Mouse (Mus musculus) mouse trophoblast stem cell (cell line): ENCODE measurements around the gene Cfc1.
"Not testable (repeated sequence)": the region's sequence is repeated elsewhere in the genome, so short reads cannot be mapped to it uniquely, and the experiment has no call there.

ENCODE experiments used
- in situ Hi-C, 2 experiments: fragments of 300-500 bp; cut with MseI, MboI; formaldehyde crosslinking; loops; 2 replicates in 1 of 2; 3 replicates in 1 of 2; pipeline ENCODE4 v1.15.1; 2025

Gene Cfc1

DNA sequence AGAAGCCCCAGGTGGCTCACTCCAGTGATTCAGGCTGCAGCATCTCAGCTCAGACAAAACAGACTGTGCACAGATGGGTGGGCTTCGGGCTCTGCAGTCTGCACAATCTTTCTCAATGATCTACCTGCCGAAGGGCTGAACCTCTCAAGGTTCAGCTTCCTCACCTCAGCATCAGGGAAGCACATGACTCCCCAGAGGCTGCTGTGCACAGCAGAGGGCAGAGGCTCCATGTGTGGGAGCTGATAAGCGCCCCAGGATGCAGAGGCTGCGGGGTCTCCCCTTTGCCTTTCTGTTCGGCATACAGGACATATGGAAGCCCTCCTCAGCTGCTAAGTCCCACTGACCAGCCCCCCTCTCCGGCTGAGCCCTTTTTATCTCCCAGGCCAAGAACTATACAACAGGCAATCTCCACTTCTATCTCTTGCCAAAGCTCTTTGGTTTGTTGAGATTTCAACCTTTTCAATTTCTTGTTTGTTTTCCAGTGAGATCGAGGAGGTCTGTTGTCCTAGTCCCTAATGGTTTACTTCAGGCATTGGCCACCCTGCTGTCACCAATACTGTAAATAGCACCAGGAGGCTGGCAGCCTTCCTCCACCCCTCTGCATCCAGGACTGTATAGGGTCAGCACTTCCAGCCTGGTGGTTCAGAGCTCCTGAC is at the start of gene Cfc1:
TSS of gene Cfc1 (plus strand) at position 606 of the 656 bp plus-strand sequence.
- in situ Hi-C loops: not testable (repeated sequence)

DNA sequence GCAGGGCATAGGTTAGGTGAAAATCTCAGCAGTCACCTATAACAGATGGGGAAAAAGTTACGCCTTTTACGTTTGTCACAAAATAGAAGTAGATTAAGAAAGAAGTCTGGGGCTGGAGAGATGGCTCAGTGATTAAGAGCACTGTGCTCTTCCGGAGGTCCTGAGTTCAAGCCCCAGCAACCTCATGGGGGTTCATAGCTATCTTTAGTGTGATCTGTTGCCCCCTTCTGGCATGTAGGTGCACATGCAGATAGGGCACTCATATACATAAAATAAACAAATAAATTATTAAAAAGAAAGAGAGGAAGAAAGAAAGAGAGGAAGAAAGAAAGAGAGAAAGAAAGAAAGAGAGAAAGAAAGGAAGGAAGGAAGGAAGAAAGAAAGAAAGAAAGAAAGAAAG is 48.1 kb upstream of the Cfc1 start:
- in situ Hi-C loops: no loop called here

DNA sequence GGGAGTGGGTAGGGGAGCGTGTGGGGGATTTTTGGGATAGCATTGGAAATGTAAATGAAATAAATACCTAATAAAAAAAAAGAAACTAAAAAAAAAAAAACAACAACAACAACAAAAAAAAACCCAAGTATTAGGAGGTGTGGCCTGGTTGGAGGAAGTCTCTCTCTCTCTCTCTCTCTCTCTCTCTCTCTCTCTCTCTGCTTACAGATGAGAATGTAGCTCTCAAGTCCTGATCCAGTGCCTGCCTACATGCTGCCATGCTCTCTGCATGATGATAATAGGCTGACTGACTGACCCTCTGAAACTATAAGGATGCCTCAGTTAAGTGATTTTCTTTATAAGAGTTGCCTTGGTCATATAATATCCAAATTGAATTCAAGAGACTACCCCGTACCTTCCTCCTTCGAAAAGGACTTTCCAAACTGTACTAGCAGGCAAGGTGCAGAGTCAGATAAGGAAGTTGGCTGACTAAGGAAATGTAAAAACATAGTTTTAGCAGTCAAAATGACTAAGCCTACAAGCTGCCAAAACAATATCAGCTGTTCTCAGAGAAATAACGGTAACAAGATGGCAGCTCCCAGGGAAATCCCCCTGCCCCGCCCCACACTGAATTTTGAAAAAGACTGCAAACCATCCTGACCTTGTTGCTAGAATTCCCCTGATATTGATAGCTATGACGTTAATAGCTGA is 45.5 kb upstream of the Cfc1 start:
- in situ Hi-C loops: no loop called here

DNA sequence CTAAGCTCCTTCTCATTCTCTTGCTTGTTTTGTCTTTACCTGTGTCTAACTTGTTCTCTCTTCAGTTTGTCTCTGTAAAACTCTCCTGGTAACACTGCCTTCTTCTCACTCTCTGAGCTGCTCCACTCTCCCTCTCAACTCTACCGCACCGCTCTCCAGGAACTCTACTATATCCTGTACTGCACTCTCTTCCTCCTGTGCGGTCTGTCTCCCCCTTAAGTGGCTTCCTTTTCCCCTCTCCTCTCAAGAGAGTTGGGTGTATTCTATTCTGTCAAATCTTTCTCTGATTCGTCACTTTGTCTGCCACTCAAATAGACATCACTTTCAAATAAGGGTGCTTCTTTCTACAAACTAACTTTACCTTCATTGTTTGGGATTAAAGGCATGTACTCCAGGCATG is 44.0 kb upstream of the Cfc1 start:
- in situ Hi-C loops: no loop called here

DNA sequence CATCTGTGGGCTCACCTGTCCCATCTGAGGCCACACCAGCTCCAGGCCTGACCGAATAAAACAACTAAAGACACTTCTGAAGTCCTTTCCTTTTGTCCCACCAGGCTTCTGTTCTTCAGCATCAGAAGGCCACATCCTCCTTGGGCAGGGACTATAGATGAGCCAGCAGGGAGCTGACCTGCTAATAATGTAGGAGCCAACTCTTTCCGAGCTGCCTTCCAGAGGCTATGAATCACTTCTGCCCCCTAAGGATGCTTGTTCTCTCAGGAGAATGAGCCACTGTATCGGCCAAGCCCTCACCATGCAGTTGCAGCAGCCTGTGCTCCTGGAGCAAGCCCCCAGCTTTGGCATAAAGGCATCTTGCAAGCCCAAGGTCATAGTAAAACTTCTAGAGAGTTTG is 32.5 kb upstream of the Cfc1 start:
- in situ Hi-C loops: no loop called here

DNA sequence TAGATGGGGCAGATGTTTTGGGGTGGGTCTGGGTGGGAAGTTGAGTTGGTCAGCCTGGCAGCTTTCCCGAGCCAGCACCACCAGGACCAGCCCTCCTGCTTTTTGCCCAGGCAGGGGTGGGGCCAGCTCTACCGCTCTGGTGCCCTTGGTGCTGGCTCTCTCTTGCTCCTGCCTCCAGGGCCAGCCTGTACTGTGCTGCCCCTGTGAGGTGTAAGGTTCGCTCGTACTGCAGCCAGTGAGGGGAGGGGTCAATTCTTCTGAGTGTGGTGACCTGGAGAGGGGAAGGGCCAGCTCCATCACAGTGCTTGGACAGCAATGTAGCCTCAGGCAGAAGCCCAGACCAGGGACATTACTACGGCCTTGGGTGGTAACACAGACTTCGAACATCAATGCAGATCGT is 30.1 kb upstream of the Cfc1 start:
- in situ Hi-C loops: no loop called here

DNA sequence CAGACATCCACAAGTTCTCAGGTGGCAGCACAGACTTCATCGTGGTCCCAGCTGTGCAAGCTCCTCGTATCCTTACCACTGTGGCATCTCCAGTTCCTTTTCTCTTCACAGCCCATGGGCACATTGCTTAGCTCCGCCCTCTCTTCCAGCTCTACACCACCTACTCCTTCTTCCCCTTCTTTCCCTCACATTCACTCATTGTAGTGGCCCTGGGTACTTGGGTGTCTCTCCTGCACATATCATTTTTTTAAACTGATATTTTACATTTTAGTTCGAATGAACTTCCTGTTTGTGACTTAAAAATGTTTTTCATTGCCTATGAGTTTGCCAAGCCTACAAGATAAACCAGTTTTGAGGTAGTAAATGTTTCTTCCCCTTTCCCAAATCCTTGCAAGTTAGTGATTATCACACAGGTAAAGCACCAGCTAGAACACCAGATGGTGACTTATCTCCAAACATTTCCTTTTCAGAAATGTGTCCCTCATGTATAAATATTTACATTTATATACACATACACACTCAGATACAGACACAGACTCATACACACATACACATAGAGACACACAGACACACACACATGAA is 29.4 kb upstream of the Cfc1 start:
- in situ Hi-C loops: no loop called here

DNA sequence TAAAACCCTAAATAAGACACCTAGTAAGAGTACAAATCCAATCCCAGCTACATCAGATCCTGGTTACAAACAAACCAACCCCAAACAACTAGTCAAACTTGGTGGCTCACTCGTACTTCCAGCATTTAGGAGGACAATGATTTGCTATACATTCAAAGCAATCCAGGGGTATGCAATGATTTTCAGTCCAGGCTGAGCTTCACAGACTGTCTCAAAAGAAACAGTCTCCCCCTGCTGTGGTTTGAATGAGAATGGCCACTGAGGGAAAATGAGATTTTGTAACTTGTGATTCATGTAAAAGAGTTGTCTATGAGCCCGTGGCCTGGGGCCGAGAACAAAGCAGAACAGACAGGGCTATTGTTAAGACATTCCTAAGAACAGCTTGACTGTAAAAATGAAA is 27.5 kb upstream of the Cfc1 start:
- in situ Hi-C loops: no loop called here

DNA sequence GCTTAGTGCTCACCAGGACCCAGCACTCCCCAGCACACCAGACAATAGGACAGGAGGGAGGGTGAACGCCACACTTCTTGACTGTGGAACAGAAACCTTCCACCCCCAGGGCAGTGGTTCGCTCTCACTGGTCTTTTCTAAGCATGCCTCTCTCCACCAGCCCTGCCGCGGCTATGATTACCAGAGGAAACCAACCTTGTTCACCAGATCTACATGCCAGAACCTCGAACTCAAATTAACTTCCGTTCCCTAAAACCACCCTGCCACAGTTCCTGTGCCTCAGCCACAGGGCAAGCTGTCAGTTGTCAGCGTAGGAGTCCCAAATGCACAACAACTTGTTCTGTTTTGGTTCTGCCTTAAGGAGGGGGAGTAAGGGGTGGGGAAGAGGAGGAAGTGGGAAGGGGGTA is 24.9 kb upstream of the Cfc1 start:
- in situ Hi-C loops: no loop called here

DNA sequence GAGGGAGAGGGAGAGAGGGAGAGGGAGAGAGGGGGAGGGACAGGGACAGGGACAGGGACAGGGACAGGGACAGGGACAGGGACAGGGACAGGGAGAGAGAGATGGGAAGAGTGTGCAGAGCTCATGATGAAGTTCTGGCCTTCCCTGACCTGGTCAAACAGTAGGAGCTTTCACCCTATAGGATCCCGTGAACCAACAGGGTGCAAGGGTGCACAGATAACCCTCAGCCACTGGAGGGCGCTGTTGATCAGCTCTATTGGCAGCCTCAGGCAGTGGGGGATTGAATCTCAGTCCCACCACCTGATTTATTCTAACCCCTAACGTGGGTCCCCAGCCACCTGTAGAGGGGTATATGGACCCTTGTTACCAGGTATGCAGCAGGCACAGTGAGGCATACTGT is 24.4 kb upstream of the Cfc1 start:
- in situ Hi-C loops: no loop called here

DNA sequence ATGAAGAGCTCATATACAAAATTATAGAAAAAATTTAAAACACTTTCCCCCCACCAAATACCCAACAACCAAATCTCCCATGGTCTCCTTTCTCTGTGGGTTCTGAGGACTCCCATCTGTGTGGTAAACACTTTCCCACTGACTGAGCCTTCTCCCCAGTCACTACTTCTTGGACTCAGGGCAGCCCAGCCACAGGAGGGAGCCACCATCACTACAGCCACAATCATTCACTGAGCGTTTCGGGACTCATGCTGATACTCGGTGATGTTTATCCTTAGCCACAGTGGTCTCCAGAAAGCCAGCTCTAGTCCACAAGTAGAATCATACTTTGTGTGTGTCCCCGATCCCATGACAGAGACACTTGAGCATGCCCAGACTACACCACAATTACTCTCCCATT is 22.4 kb upstream of the Cfc1 start:
- in situ Hi-C loops: no loop called here

DNA sequence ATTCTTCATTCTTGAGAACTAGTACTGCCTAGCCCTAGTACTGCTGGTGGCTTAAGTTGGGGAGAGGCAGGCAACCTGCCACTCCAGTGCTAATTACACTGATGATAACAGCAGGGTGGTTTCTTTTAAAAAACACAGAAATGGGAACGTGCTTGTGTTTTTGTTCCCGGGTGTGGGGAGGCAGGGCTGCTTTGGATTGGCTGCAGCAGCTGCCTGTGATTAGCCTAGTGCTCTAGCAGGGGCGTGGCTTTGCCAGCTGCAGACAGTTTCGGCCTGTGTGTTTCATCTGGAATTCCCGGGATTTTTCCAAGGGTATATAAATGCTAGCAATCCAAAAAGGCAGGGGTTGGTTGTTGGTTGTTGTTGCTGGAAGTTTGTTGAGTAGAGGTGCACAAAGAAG is 18.9 kb upstream of the Cfc1 start:
- in situ Hi-C loops: no loop called here

DNA sequence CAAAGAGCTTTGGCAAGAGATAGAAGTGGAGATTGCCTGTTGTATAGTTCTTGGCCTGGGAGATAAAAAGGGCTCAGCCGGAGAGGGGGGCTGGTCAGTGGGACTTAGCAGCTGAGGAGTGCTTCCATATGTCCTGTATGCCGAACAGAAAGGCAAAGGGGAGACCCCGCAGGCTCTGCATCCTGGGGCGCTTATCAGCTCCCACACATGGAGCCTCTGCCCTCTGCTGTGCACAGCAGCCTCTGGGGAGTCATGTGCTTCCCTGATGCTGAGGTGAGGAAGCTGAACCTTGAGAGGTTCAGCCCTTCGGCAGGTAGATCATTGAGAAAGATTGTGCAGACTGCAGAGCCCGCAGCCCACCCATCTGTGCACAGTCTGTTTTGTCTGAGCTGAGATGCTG is 18.2 kb upstream of the Cfc1 start:
- in situ Hi-C loops: not testable (repeated sequence)

DNA sequence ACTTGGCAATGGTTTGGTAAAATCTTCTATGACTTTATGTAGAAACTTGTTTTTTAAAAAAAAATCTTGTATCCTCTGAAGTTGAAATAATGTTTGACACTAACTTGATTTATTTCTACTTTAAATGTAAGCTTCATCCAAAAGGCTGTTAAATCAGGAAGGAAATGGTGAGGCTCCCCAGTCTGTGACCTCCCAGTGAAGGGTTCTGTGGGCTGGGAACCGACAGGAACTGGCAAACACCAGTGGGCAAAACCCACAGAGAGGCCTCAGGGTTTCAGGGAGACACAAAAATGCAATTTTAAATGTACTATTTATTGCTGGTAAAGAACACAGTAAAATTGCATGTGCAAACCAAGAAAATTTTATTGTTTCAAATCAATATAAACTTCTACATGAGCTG is 17.7 kb upstream of the Cfc1 start:
- in situ Hi-C loops: not testable (repeated sequence)

DNA sequence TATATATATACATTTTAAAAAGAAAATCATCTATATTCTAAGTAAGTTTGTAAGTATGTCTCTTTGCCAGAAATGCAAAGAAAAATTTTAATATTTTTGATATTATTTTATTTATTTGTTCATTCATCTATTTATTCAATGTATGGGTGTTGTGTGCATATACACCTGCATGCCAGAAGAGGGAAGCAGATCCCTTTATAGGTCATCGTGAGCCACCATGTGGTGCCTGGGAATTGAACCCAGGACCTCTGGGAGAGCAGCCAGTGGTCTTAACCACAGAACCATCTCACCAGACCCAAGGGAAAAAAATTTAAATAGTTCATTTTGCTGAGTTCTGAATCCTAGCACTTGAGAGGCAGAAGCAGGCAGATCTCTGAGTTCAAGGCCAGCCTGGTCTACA is 17.2 kb upstream of the Cfc1 start:
- in situ Hi-C loops: no loop called here

DNA sequence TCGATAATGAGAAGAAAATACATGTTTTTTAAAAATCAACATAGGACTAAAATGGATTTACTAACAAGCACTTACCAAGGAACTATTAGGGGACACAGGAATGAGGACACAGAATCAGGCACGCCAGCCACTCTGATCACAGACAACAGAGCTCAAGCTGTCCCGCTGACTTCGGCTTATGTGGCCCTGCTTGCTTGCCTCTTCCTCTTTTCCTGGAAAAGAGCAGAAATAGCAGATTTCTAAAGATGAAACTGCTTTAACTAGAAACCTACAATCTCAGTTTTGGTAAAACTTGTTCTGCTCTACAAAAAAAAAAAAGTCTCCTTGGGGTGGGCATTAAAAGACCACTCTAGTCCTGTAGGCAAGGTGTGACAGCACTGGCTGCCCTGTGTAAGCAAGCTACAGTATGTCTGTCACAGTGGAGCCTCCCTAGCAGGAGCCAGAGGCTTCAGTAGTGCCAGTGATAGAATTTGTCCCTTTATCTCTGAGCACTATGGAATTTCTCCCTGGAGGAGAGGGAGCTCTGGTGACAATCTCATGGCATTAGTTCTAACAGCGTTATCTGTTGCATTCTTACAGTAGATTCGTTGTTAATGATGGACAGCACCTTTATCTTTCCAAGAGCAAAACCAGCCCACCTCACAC is 13.1 kb upstream of the Cfc1 start:
- in situ Hi-C loops: no loop called here

DNA sequence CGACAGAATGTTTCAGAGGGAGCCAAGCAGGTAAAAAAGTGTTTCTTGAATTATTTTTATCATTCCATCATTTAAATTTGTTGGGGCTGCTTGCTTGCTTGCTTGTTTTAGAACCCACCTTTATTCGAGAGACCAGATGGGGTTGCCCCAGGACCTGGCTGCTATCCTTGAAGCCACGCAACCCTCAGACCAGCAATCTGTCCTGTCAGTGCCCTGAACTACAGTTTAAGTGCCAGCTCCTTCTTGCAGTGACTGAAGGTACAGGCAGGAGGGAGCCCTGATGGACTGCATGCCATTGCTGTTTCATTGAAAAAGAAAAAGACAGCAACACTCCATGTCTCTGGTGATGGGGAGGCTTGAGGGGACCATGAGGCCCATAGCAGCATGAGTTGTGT is 12.6 kb upstream of the Cfc1 start:
- in situ Hi-C loops: no loop called here

DNA sequence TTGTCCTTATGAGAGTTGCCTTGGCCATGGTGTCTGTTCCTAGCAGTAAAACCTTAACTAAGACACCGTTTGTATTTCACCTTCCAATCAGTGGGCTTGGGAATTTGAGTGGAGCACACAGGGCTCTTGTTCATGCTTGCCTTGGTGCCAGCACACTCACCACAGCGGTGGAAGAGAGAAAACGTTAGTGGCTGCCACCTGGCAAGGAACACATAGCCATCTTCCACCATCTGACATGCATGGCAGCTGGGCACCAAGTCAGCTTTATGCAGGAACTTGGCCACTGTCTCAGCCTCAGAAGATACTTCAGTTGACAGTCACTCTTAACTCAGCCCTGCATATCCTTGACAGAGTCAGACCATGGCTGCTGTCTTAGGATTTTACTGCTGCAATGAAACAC is 11.8 kb upstream of the Cfc1 start:
- in situ Hi-C loops: no loop called here

DNA sequence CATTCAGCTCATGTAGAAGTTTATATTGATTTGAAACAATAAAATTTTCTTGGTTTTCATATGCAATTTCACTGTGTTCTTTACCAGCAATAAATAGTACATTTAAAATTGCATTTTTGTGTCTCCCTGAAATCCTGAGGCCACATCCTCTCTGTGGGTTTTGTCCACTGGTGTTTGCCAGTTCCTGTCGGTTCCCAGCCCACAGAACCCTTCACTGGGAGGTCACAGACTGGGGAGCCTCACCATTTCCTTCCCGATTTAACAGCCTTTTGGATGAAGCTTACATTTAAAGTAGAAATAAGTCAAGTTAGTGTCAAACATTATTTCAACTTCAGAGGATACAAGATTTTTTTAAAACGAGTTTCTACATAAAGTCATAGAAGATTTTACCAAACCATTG is 874 bp upstream of the Cfc1 start:
- in situ Hi-C loops: not testable (repeated sequence)

DNA sequence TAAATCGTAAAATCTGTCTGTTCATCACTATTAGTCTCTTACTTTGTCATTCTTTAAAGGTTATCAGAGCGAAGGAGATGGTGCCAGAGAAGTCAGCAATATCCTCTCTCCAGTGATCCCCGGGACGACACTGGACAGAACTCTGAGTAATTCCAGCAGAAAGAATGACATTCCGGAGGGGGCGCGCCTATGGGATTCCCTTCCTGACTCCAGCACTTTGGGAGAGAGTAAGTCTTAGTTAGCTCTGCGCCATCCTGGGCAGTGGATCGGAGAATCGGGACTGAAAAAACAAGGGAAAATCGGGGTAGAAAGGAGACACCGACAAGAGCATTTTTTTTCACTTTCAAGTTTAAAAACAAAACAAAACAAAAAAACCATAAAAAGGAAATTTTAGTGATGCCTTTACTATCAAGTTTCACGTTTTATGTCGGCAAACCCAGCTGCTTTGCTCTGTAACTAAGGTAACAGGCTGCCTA is 881 bp downstream of the Cfc1 start:
- in situ Hi-C loops: no loop called here

DNA sequence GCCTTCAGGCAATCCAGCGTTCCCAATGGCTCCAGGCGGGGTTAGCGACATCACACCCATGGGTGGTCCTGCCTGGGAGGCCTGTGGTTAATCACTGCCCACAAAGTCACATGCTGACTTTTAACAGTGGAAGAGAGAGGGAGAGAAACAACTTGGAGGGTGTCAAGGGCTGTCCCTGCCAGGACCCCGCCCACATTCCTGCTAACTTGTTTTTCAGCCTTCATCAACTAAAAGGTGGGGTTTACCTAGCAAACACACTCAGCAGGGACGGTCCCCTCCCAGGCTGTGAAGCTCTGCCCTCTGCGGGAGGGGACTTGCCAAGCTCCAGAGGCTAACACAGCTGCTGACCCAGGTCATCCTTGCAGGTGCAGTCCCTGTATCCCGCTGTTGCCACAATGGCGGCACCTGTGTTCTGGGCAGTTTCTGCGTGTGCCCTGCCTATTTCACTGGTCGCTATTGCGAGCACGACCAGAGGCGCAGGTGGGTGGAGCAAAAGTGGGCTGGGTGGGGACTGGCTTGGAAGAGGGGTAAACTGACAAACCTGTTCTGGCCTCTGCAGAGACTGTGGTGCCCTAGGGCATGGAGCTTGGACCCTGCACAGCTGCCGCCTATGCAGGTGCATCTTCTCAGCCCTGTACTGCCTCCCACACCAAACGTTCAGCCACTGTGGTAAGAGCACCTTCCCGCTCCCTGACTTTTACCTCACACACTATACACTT is 1.5 kb downstream of the Cfc1 start:
- in situ Hi-C loops: no loop called here

DNA sequence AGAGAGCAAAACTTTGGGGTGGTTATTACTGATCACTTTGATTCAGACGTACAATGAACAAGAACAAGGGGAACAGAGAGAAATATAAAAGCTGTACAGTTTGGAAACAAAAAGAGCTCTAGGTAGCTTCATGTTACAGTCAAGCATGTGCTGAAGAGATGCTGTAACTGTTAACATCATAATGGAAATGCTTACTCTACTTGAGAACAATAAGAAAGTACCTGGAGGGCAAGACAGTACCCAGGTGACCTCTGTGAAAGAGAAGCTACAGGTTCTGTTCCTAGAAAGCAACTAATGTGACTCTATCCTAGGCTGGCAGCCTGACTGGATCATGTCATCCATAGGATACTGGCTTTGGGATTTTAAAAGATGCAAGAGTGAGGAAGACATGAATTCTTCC is 11.6 kb downstream of the Cfc1 start:
- in situ Hi-C loops: no loop called here
